Mouse (Mus musculus) heart, adult 9 months (tissue): ENCODE measurements at regions not wholly inside any gene's neighbourhood (a gene's known extent, or its start where the extent isn't known, plus 50 kb on each side); places are given as distances from the start of the nearest gene placed in this dataset.

Source experiments
- DNase-seq, 2 experiments: peaks; one replicate each; pipeline ENCODE4 v3.0.0; 2022; ENCODE audit warnings: low spot score in 2 of 2

- no peak for DNase-seq
Measured at GRCm38 (mm10) chr3:68758609-68759008, 68.2 kb downstream of the Il12a start.

GRCm38 (mm10) chr3:68759375-68759774, 68.9 kb downstream of the Il12a start:
- DNase-seq = peak; percentile 80 to 84

DNA sequence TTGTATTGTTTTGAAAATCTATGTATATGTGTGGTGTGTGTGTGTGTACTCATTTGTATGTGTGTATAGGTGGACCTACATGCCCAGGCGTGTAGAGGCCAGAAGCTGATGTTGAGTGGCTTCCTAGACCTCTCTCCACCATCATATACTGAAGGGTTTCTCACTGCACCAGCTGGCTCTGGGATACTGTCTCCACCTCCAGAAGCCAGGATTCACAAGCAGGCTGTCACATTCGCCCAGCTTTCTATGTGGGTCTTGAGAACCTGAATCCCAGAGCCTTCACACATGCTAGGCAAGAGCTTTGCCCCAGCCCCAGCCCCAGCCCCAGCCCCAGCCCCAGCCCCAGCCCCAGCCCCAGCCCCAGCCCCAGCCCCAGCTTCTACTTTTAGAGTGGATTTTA, 70.4 kb downstream of the Il12a start:
- DNase-seq = no peak

DNA sequence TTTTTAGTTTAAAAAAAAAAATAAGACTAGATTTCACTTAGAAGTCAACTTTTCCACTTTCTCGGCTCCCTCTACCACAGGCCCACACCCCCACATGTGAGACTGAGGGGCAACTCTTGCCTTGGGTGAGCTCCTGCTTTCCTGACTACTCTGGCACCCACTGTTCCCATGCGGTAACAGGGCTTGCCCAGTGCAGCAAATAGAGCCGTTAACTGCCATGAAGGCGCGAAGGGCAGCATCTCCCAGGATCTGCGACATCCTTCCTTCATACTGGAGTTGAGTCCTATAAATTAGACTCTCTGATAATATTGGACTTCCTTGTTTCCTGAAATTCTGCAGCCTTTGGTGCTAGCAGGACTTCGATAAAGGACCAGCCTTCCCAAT, 70.8 kb downstream of the Il12a start:
- DNase-seq = peak in 1 of 2 experiments; percentile 12

DNA sequence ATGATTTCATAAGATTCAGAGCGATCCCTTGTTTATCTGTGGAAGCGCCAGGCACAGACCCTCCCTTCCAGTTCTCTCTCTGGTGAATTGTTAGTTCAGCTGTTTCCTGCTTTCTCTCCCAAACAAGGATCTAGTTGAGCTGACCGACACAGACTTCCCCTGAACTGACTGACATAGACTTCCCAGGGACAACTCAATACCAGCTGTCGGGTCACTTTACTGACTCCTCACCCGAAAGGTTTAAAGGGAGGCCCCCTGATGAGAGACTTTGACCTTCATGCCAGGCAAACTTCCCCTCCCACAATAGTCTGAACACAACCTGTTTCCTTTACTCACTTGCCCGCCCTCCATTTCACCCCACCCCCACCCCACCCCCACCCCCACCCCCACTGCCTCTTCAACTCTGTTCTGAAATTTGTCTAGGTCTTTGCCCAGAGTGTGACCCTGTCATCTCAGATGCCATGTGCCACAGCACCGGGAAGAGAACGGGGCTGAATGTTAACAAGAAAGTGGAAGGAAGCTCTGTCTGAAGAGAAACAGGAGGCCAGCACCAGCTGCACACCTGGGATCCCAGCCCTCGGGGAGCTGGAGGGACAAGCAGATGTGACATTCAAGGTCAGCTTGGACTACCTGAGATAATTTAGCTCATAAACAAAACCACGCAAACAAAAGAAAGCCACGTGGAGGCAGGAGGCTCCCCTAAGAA, 71.3 kb downstream of the Il12a start:
- DNase-seq = peak; percentile 48 to 85

DNA sequence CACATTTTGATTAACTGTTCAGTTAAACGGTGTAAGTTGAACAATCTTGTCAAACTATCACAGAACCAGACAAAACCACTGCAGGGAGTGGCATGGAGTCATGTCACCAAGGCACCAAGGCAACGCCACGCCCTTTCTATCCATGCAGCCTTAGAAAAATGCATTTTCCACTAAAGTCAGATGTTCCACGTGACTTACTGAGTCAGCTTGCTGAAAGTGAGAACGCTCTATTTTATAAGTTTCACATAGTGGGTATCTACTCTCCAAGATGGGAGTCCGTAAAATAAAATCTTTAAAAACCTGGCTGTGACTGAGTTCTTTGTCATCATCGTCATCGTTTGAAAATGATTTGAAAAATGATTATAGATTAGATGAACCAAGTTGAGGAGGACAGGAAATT, 72.5 kb downstream of the Il12a start:
- no peak for DNase-seq

GRCm38 (mm10) chr3:68764336-68764735, 73.9 kb downstream of the Il12a start:
- no peak for DNase-seq

DNA sequence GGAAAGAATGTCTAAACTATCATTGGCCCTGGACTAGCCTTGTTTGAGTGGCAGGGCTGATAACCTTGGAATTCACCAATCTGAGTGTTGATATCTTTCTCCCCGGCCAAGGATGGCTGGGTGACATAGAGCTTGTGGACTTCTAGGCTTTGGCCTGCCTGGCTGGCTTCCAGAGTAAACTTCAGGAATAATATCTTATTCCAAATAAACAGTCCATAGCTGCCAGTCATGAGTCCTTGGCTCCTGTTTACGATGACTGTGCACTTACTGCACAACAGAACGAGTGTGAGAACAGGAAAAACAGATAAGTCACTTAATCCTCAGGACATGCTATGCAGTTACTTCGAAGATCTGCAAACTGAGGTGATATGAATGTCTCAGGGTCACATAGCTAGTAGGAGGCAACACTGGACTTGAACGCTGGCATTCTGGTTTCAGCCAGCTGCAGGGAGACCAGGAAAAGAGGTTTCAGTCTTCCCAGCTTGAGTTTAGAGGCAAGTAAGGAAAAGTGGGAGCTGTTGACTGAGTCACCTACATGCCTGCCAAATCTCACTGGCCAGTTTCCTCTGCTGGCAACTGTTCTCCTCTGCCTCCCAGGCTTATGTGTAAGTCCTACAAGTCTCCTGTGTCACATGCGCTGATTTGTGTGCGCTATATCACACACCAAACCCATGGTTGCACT, 74.6 kb downstream of the Il12a start:
- DNase-seq = peak; percentile 82 to 89

DNA sequence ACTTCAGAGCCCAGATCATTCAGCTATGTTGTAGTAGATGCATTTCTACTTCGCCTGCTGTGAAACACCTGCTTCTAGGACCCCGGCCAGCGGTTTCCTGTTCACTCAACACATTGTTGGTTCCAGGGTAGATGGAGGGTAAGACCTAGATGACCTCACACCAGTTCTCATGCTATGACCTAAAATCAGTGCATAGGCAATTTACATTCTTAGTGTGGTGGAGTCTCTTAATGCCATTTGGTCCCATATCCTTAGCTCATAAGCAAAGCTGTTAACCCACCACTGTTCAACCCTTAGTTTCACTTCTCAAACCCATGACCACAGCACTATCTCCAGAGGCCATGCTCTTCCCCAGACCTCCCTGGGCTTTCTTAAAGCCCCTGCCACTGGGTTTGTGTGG, 81.1 kb downstream of the Il12a start:
- no peak for DNase-seq

DNA sequence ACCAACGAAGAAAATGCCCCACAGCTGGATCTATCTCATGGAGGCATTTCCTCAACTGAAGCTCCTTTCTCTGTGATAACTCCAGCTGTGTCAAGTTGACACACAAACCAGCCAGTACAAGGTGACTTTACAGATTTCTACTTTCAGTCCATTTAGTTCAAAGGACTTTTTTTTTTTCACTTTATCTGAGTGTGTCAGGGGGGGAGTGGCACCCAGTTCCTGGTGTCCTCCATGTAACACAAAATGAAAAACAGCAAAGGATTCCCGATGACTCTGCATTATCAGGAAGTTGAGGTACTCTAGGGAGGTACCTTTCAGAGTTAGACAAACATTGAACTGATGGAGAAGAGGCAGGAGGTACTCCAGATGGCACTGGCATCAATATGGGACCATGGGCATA, 87.4 kb downstream of the Il12a start:
- no peak for DNase-seq

DNA sequence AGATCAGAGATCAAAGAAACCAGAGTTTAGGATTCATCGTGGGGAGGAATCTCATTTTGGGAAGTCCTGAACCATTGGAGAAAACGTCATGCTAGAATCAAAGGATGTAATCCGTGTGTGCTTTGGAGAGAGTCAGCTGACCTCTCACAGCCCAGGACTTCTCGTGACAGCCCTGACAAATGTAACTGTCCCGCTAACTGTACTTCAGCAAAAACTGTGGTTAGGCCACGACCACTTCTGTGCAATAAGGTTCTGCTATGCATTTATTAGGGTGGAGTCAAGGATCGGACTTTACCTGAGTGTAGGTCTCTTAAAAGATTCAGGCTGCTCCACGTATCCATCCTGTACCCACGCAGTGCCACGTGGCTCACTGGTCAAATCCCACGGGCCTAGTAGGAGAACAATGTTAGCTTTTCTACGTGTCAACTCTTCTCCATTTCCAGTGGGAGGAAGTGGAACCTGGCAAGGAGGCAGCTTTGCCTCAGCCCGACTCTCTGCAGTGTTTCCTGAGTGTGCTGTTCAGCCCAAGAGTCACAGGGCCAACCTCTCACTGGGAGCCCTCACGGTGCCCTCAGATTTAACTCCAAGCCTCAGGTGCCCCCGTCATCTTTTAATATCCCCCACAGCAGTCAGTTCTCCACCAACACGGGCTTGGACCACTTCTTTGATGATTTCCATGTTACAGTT, 88.1 kb downstream of the Il12a start:
- DNase-seq = no peak

DNA sequence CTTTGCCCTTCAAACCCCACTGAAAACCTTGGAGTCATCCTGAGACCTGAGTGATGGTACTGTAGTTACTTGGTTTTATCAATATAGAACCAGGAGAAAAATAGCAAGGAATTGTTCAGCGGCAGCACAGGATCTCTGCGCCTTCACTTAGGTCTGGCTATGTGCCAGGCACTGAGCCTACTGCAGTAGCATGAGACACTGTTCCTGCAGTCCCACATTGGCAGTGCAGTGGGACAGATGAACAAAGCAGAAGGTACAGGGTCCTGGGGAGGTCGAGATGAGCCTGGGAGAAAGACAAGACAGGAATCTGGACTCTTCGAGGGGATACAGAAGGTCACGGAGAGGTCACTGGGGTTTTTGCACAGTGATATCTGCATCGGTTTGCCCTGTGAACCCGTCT, 88.5 kb upstream of the 1110032F04Rik start:
- no peak for DNase-seq

DNA sequence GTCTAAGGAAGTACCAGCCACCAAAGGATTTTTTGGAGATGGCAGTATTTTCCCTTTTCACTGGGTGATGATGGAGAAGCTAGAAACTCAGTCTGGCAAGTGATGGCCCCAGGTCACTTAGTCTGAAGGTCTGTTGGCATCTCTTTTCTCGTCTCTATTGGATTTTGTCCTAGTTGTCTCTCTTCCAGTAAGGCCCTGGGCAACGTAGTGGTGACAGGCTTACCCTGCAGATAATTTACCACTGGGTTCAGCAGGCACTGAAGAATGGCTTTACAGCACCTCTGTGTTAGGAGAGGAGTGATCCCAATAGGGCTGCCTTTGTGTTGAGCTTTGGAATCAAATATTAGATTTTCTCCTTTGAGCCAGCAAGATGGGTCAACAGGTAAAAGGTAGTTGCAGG, 87.9 kb upstream of the 1110032F04Rik start:
- DNase-seq = no peak

DNA sequence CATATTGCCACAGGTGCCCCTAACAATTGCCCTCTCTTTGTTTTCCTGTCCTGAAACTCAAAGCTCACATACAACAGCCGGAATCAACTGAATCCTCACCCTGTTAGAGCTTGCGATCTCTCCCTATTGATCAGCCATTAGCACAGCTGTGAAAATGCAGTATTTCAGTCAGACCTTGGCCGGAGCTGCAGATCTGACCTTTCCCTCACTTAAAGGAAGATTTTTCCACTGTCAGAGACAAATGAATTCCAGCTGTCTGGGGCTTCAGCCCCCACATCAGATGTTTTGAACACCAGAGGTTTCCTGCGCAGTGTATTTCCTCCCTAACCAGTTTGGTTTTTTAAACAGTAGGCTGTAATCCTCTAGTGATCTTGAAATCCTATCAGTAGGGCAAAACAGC, 87.0 kb upstream of the 1110032F04Rik start:
- DNase-seq = no peak

DNA sequence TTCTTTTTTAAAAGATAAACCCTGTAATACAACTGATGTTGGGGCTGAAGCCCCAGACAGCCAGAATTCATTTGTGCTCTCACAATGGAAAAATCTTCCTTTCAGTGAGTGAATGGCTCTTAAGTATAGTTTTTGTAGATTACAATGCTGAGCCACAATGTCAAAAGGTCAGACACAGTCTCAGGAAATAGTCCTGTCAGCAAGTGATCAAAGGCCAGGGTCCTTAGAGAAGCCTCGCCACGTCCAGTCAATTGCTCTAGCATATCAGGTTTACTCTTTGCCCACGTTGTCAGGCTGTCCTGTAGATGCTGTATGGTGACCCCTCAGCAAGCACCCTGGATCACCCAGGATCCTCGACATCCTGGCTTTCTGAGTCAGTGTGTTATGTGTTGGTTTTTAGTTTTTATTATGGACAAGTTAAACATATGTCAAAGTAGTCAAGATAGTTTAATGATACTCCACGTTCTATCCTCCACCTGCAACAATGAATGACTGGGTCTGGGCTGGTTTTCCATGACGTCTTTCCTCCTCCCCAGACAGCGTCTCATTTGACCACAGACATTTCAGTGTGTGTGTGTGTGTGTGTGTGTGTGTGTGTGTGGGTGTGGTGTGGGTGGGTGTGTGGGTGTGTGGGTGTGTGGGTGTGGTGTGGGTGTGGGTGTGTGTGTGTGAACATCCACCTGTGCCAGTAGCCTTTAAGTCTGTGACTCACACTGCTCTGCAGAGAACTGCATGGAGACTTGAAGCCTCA, 85.5 kb upstream of the 1110032F04Rik start:
- no peak for DNase-seq

DNA sequence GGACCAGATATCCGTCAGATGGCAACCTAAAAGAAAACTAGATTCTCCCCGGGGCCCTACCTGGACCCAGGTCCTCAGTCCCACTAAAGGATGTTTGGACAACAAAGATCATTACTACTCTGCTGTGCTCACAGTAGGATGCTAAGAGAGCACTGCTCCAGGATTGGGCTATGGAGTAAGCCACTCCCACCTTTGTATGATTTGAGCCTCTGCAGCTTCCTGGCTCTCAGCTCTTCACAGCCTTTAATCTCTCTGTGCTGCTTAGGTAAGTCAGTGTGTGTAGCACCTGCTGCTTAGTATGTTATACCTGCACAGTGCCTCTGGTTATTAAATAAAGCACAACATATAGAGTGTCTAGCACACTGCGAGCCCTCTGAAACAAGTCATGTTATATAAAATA, 82.6 kb upstream of the 1110032F04Rik start:
- no peak for DNase-seq

DNA sequence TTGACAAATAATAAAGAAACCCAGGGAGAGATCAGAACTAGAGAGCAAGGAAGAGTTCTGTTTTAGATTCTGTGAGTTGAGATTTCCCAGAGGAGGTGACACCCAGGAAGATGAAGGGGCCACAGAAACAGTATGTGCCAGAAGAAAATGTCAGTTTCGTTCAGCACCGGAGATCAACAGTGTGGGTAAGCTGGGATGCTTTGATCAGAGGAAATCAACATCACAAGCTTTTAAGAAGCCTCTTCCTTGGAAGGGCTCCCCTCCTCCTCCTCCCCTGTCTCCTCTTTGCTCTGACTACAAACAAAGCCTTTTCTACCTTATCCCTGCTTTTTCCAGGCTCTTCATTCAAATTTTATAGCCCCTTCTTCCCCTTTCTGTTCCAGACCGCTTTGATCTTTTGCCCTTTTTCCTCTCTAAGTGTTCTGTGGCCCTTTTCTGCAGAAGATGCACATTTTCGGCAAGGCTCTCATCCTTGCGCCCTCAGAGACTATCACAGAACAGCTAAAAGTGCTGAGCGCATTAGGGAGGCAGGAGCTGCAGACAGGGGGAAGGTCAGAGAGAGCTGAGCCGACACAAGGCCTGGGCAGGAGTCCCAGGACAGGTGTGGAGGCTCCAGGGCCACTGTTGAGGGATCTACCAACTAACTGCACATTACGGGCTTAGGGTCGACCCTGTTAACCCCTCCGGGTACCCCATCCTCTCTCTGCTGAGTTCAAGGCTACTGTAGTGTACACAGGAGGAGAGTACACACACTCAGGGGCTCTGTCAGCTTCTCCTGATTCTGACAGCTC, 81.8 kb upstream of the 1110032F04Rik start:
- DNase-seq = no peak

DNA sequence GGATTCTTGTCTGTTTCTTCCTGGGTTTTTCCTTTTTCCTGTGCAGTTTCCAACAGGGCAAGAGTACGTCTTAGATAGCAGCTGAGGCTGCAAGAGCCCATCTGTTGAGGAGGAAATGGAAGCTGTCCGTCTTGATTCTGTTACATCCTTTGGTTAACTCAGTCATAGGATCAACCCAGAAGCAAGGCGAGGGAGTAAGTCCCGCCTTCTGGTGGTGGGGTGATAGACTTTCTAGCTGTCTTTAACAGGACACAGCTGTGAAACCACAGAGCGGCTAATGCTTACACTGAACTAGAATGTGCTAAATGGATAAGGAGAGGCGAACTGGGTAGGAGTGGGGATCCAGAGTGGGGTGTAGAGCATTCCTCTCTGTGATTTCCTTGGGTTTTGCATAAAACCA, 79.9 kb upstream of the 1110032F04Rik start:
- peak in 1 of 2 experiments; percentile 33 for DNase-seq

GRCm38 (mm10) chr3:68790466-68790865, 78.9 kb upstream of the 1110032F04Rik start:
- no peak for DNase-seq

DNA sequence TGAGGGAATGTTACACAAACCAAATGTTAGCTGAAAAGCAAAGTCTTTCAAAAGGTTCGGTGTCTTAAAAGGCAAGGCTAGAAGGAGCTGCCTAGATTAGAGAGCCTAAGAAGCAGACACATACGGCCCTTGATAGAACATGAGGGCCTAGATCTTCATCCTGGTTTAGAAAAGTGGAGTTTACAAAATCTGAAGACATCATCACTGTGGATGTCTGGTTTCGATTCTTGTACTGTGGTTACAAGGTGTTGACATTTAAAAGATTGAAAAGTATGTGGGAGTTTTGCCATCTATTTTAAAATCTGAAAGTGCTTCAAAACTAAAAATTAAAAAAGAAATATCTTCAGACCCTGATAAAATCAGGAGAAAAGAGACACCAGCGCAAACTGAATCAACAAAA, 76.5 kb upstream of the 1110032F04Rik start:
- no peak for DNase-seq

- no peak for DNase-seq
Measured at GRCm38 (mm10) chr3:68793923-68794322, 75.5 kb upstream of the 1110032F04Rik start.
